Mouse (Mus musculus) brown adipose tissue, adult 24 weeks (tissue): ENCODE data around the gene Dag1. TPM values are rescaled to one million over a fixed set of nuclear protein-coding genes. Genes with fewer than 3 reads are reported as not detected.
A peak's percentile ranks its signal among the peaks of the same experiment; 100 is the strongest.
"Not testable (repeated sequence)": the region's sequence is repeated elsewhere in the genome, so short reads cannot be mapped to it uniquely, and the experiment has no call there.

ENCODE experiments used
- H3K27ac ChIP-seq: fragments of 200-500 bp; replicated peaks from 2 replicates; pipeline ENCODE4 v1.5.1; 2012; ENCODE audit warnings: low read depth, mild to moderate bottlenecking, low read length
- H3K4me1 ChIP-seq: fragments of 200-500 bp; 2 replicates; pipeline ENCODE4 v1.6.1; 2012; ENCODE audit warnings: low read length, mixed read lengths; ENCODE audit not compliant: control insufficient read depth, insufficient read depth, insufficient read length
- H3K4me3 ChIP-seq: fragments of 200-500 bp; 2 replicates; pipeline ENCODE4 v1.5.1; 2012; ENCODE audit warnings: low read depth, mild to moderate bottlenecking, low read length, moderate library complexity; ENCODE audit not compliant: insufficient read depth
- polyA plus RNA-seq: library from polyadenylated mRNA; stranded (reverse); fragments of >200 nt; gene quantifications from 2 replicates; pipeline ENCODE4 v1.2.4, GENCODE M21; 2012; ENCODE audit not compliant: missing spikeins, insufficient read depth, insufficient read length

Gene Dag1
- polyA plus RNA-seq, 1 experiment, result 133 TPM

DNA sequence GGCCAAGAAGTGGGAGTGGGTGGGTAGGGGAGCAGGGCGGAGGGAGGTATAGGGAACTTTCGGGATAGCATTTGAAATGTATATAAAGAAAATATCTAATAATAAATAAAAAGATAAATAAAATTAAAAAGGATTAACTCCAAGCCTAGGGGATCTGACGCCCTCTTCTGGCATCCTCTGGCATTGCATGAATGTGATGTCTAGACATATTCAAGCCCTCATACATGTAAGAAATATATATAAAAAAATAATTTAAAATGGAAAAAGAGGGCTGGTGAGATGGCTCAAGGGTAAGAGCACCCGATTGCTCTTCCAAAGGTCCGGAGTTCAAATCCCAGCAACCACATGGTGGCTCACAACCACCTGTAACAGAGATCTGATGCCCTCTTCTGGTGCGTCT, 67.5 kb downstream of the Dag1 start:
- H3K27ac ChIP-seq, H3K4me3 ChIP-seq, H3K4me1 ChIP-seq: not testable (repeated sequence)

DNA sequence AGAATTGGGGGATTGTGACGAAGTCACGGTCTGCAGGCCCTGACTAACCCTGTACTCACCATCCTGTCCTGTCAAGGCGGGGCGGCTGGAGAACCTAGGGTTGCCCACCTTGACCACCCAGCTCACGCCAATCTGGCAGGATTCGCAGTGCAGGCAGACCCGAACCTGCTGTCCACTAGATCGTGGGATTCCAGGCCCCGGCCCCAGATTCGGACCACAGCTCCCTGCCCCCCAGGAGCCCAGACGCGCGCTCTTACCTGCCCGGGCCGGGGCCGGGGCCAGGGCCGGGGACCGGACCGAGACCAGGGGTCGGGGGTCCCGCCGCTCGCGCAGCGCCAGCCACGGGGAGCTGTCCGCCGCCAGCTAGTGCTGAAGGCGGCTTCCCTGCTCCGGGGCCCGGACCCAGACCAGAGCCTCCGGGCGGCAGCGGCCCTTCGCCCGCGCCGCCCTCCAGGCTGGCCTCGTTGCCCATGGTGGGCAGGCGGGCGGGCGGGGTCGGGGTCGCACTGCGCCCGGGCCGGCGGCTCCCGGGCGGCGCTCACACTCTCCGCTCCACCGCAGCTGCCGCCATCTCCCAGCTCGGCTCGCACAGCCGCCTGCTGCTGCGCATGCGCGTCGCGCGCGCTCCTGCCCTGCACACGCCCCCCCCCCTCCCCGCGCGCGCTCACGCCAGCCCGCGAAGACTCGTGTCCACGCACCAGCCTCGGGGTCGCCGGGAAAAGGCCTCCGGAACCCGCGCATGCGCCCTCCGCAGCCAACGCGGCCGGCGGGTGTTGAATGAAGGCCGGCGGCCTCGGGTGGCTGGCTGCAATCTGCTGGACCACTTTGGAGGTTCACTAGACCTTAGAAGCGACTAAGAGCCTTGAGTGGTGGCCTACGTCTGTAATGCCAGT, 73.7 kb downstream of the Dag1 start, which contains the start of gene Bsn:
TSS of gene Bsn (minus strand) at position 598 of the 893 bp plus-strand sequence.
- Histone ChIP-seq H3K27ac (no peak within 1 kb of the TSS), H3K4me1 (no peaks in the 10 kb centered on the region), H3K4me3 (peak within 1 kb of the TSS; percentile 34)

DNA sequence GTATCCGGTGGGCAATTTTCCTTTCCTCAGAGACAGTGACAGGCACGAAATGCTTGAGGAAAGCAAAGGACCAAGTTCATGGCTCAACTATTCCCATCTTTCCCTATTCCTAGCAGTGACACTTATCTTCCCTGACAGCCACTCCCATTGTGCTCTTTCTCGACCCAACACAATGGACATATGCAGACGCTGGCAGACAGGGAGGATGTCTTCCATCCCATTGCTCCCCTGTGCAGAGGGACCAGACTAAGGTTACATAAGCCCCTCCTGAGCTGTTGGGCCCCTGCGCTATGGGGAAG, 74.3 kb downstream of the Dag1 start:
- Histone ChIP-seq H3K4me1 (no peaks in the 10 kb centered on the region), H3K27ac (no peak overlapping the region), H3K4me3 (no peak overlapping the region)

DNA sequence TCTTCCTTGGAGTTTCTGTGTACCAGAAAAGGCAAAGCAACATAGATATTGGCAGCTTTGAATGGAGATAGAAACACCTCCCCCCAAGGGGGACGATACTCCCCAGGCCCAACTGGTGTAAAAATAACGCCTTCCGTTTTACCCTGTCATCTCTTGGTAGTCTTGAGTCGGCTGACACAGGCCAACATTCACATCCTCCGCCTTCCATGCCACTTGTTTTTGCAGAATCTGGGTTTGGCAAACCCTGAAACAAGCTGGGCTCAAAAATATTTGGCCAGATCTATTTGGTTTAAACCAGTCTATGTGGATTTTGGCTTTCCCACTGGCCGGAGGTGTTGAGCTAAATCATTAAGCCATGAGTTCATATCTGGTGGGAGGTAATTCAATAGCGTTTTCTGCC, 74.7 kb downstream of the Dag1 start:
- no peaks in the 10 kb centered on the region for H3K4me1 ChIP-seq
- H3K4me3 ChIP-seq, result no peak overlapping the region
- H3K27ac ChIP-seq, result no peak overlapping the region

DNA sequence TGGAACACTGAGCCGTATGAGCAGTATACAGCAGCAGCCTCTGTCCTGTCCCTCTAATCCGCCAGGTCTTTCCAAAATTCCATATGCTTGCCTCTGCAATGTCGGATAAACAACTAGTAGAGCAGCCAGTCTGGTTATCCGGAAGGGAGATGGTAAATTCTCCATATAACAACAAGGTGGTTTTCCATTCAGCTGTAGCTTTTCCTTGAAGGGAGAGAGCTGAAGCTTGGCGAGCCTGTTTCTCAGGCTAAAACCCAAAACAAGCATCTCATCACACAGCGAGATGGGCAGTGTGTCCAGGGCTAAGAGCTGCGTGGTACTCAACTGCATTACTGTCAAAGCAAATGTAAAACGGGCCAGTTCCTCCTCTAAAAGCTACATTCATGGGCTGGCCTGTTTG, 75.2 kb downstream of the Dag1 start:
- H3K4me3 ChIP-seq, result no peak overlapping the region
- no peak overlapping the region for H3K27ac ChIP-seq
- H3K4me1 ChIP-seq, result no peaks in the 10 kb centered on the region

DNA sequence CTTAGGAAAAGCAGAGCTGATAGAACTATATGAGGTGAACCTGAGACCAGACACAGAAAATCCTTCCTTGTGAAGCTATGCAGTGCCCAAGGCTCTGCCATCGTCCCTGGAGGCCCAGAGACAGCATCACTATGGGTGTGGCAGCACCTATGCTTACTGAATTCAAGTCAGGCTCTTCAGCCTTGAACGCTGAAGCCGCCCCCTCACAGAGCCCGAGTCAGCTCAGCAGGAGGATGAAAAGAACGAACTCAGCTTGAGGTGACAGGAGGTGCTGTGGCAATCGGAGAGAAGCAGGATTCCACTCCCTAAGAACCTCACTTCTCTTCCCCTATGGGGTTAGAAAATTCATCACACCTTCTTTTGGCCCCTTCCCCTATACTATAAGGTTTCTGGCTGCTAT, 76.1 kb downstream of the Dag1 start:
- Histone ChIP-seq H3K4me3 (no peak overlapping the region), H3K4me1 (no peaks in the 10 kb centered on the region), H3K27ac (no peak overlapping the region)

DNA sequence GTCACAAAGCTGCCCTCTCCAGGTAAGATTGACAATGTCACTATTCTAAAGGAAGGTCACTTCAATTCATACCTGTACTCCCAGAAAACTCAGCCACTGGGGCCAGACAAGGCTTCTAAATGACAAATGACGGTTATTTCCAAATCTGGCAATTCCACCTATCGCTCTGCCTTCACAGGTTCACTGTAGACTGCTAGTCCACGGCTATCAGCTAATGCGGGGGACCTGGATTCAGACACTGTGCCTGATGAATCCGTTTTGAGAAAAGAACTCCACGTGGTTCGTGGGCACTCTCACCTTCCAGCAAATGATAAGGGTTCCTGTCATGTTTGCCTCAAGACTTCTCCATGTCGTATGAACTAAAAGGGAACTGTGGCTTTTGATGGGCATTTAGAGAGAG, 78.0 kb downstream of the Dag1 start:
- no peak overlapping the region for H3K4me3 ChIP-seq
- no peaks in the 10 kb centered on the region for H3K4me1 ChIP-seq
- H3K27ac ChIP-seq, result no peak overlapping the region

DNA sequence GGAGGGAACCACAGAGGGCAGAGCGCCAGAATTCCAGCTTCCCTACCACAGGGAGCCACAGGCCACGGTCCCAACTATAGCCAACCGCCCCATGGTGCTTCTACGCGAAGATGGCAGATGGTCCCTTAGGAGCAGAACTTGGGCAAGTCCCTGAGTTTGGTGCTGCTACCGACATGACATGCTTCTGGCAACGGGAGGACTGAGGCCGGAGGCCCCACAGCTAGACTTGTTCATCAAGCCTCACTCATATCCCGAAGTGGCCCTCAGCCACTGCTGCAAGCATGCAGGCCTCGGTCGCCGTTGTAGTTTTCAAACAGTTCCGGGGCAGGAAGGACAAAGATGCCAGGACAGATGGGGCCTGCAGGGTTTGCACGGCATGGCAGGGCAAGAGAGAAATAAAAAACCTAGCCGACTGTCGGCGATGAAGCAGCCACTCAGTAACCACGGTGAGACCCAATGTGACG, 80.2 kb downstream of the Dag1 start:
- H3K4me1 ChIP-seq, result no peaks in the 10 kb centered on the region
- H3K27ac ChIP-seq, result no peak overlapping the region
- H3K4me3 ChIP-seq, result no peak overlapping the region

DNA sequence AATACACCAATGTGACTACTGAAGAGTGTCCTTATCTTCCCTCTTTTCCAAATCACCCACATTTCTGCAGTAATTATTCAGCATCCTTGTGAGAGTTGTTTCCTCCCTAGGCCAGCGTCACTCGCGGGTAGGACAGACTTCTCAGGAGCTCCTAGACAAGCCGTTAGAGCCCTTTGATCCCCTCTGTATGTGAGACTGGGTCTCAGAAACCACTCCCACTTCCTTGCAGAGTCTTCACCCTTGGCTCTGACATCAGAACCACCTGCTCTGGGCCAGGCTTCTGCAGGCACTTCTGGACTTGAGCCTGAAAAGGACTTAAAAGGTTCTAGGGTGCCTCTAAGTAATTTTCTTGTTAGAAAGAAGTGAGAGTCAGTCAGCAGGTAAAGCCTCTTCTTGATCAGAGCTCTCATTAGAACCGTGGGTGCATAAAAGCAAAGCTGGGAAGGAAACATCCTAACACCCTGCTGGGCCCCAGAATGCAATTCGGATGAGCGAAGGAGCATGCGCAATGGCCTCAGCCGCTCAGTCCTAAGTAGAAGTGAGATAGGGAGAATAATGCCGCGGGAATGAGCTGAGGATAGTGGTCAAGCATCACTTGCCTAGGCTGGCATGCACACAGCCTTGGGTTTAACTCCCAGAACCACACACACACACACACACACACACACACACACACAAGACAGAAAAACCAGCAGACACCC, 80.8 kb downstream of the Dag1 start:
- Histone ChIP-seq H3K4me1 (no peaks in the 10 kb centered on the region), H3K4me3 (no peak overlapping the region), H3K27ac (no peak overlapping the region)

DNA sequence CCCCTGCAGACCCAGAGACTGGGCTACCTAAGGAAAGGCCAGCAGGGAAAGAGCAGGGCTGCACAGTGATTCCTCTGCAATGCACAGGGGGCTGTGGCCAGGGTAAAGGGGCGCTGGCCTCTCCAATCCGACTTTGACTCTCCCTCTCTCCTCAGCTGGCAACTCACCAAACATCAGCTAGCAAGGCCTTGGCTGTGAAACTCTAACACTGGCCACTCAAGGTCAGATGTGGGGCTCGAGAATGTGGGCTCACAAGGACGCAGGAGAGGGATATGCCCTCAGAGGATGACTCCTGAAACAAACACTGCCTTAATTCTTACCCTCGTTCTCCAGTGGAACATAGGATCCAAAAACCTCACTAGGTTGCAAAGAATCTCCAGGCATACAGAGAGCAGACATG, 85.4 kb downstream of the Dag1 start:
- H3K27ac ChIP-seq, result no peak overlapping the region
- H3K4me3 ChIP-seq, result no peak overlapping the region

DNA sequence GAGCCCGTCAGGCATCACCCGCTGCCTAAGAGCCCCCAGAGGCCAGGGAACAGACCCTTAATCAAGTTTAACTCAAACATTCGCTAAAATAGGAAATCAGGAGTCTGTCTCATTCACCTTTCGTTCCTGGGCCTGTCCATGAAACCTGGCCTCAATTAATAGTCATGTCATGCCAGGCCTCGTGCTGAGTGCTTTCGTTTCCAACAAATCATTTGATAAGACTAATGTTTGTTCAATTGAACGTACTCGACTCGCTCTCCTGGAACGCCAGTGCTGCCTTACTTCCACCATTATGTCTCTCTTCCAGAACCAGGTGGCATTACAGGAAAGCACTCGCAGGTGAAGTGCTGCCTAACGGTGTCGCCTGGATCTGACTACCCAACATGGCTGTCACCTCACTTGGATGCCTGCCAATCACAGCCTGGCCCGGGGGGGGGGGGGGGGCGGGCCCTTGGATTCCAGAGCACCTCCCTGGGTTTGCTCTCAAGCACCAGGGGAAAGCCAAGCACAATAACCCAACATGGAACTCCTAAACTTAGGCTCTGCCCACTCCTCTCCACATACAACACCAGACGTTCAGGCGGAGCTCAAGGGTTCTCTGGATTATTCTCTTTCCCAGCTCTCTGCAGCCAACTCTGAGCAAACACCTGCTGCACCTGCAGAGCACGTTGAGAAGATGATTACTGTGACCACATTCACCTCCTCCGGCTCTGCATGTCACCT, 88.5 kb downstream of the Dag1 start:
- no peaks in the 10 kb centered on the region for H3K4me1 ChIP-seq
- no peak overlapping the region for H3K4me3 ChIP-seq
- no peak overlapping the region for H3K27ac ChIP-seq

More for the DNA sequence above, 85.4 kb downstream of the Dag1 start:
- H3K4me1 ChIP-seq, result no peaks in the 10 kb centered on the region

DNA sequence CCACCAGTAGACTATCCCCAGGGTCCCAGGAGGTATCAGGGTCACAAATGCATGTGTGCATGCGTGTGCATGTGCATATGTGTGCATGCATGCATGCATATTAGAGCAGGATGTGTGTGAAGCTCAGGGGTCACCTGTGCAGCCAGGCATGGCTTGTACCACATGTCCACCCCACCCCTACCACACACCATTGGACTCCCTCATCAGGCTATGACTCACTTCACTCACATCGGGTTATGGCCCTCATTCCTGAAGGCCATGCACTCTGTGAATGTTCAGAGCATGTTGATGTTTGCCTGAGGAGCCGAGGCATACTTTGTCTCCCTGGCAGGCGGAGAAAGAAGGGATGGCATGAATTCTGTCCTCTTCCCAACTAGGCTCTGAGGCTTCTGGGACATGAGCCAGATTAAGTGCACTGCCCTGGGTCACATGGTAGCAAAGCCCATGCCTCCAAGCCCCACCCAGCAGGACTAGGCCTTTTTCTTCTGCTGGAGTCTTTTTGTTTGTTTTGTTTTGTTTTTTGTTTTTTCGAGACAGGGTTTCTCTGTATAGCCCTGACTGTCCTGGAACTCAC, 90.9 kb downstream of the Dag1 start:
- Histone ChIP-seq H3K27ac (no peak overlapping the region), H3K4me1 (no peaks in the 10 kb centered on the region), H3K4me3 (no peak overlapping the region)

DNA sequence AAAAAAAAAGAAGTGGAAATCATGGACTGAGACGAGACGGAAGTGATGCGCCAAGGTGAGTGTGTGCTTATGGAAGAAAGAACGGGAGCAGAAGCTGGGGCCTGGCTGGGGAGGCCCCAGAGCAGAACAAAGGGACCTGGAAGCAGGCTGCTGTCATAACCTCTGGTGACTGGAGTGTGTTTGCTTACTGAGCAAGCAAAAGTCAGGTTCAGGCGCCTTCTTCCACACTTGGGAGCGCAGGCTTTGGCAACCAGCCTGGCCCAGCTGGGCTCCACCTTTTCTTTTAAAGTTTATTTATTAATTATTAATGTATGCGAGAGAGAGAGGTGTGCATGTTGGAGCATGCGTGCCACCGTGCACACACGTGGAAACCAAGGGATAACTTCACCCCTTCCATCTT, 94.0 kb downstream of the Dag1 start:
- H3K27ac ChIP-seq, result no peak overlapping the region
- H3K4me1 ChIP-seq, result no peaks in the 10 kb centered on the region
- no peak overlapping the region for H3K4me3 ChIP-seq

DNA sequence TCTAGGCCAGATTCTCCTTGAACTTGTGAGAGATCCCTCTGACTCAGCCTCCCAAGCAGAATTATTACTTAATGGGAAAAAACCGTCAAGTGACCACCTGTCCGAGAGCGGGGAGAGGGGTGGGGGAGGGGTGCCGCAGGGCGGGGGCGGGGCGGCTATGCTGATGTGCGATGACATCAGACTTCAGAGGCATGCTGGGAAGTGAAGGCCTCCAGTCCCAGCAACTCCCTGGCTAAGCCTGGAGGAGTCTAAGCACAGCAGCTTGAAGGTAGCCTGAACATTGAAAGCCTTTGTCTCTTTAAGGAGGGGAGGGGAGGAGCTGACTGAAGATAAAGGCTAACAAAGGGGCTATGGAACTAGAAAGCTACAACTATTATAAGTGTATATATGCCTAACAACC, 98.6 kb downstream of the Dag1 start:
- no peak overlapping the region for H3K4me3 ChIP-seq
- H3K4me1 ChIP-seq, result no peaks in the 10 kb centered on the region
- no peak overlapping the region for H3K27ac ChIP-seq

DNA sequence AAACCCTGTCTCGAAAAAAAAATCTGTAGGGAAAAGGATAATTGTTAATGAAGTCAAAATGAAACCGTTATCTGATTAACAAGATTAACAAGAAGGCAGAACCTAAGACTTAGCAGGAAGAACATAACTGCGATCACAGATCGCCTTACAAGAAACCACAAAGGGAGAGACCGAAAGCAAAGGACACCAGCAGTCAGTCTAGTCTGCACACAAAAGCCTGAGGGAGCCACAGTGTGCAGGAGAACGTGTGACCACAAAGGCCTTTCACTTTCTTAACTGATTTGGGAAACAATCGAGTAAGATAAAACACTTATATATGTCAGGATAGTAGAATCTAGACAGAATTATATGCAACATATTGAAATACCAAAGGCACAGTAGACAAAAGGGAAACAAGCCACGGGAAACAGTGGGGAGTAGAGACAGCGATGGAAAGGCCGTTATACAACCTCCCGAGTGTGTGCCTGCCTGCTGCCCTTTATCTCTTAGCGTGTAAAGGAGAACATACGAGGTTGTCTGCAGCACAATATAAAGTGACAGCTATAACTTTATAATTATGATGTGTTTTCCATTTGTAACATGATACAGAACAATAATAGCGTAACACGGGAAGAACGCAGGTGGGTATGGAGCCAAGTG, 100.0 kb downstream of the Dag1 start:
- Histone ChIP-seq H3K4me1 (no peaks in the 10 kb centered on the region), H3K4me3 (no peak overlapping the region)

More for the DNA sequence above, 100.0 kb downstream of the Dag1 start:
- no peak overlapping the region for H3K27ac ChIP-seq
